Mouse (Mus musculus): Measurements from ENCODE around the gene H2-T3. TPM values are rescaled to one million over a fixed set of nuclear protein-coding genes. Genes with fewer than 3 reads are reported as not detected.
"Not testable (repeated sequence)": the region's sequence is repeated elsewhere in the genome, so short reads cannot be mapped to it uniquely, and the experiment has no call there.

Gene H2-T3
- polyA plus RNA-seq, 1 experiment from 2014 or later = not detected

GRCm38 (mm10) chr17:36192371-36192770 lies 2.3 kb upstream of the H2-T3 start:
- no peak overlapping the region for H3K27ac ChIP-seq (ENCODE audit: low read depth, low read length)
- WGBS = 72% methylated on average over 2 of the region's 2 CpGs
- ATAC-seq = no peak

GRCm38 (mm10) chr17:36189491-36190168 lies 457 bp downstream of the H2-T3 start:
- H3K4me2 ChIP-seq (ENCODE audit: low read length) = no peak overlapping the region
- H3K9me3 ChIP-seq (ENCODE audit: control insufficient read depth, low read length) = no peaks in the 10 kb centered on the region
- no peaks in the 10 kb centered on the region for H3K36me3 ChIP-seq (ENCODE audit: control insufficient read depth, insufficient read depth, low read length)
- no peak overlapping the region for H3K9ac ChIP-seq (ENCODE audit: low read depth, low read length)
- 36% methylated on average over 18 of the region's 18 CpGs for WGBS
- no peak for ATAC-seq
- H3K27me3 ChIP-seq (replicated peaks; ENCODE audit: control insufficient read depth, insufficient read depth, low read length) = peaks cover 9% of the 10 kb centered on the region
- no peaks in the 10 kb centered on the region for H3K4me1 ChIP-seq (ENCODE audit: control insufficient read depth, insufficient read depth, low read depth, low read length)
- H3K4me3 ChIP-seq (ENCODE audit: low read length) = no peak overlapping the region
- no peak overlapping the region for H3K27ac ChIP-seq (ENCODE audit: low read depth, low read length)

More at GRCm38 (mm10) chr17:36192371-36192770, 2.3 kb upstream of the H2-T3 start:
- H3K4me1 ChIP-seq (ENCODE audit: control insufficient read depth, insufficient read depth, low read depth, low read length) = no peaks in the 10 kb centered on the region
- H3K4me2 ChIP-seq (ENCODE audit: low read length) = no peak overlapping the region
- no peak overlapping the region for H3K4me3 ChIP-seq (ENCODE audit: low read length)
- peaks cover 11% of the 10 kb centered on the region for H3K27me3 ChIP-seq (replicated peaks; ENCODE audit: control insufficient read depth, insufficient read depth, low read length)
- no peaks in the 10 kb centered on the region for H3K36me3 ChIP-seq (ENCODE audit: control insufficient read depth, insufficient read depth, low read length)
- H3K9ac ChIP-seq (ENCODE audit: low read depth, low read length) = no peak overlapping the region
- H3K9me3 ChIP-seq (ENCODE audit: control insufficient read depth, low read length) = no peaks in the 10 kb centered on the region

GRCm38 (mm10) chr17:36187540-36187939 lies 2.5 kb downstream of the H2-T3 start:
- no peaks in the 10 kb centered on the region for H3K36me3 ChIP-seq (ENCODE audit: control insufficient read depth, insufficient read depth, low read length)
- peaks cover 8% of the 10 kb centered on the region for H3K27me3 ChIP-seq (replicated peaks; ENCODE audit: control insufficient read depth, insufficient read depth, low read length)
- no peak overlapping the region for H3K27ac ChIP-seq (ENCODE audit: low read depth, low read length)
- no peaks in the 10 kb centered on the region for H3K4me1 ChIP-seq (ENCODE audit: control insufficient read depth, insufficient read depth, low read depth, low read length)
- no peaks in the 10 kb centered on the region for H3K9me3 ChIP-seq (ENCODE audit: control insufficient read depth, low read length)
- no peak overlapping the region for H3K4me2 ChIP-seq (ENCODE audit: low read length)
- H3K4me3 ChIP-seq (ENCODE audit: low read length) = no peak overlapping the region
- 70% methylated on average over 3 of the region's 3 CpGs for WGBS
- no peak for ATAC-seq
- H3K9ac ChIP-seq (ENCODE audit: low read depth, low read length) = no peak overlapping the region

GRCm38 (mm10) chr17:36182212-36182611 lies 7.9 kb downstream of the H2-T3 start:
- peaks cover 11% of the 10 kb centered on the region for H3K27me3 ChIP-seq (replicated peaks; ENCODE audit: control insufficient read depth, insufficient read depth, low read length)
- H3K9ac ChIP-seq (ENCODE audit: low read depth, low read length) = no peak overlapping the region
- WGBS = 75% methylated on average over 12 of the region's 12 CpGs
- H3K36me3 ChIP-seq (ENCODE audit: control insufficient read depth, insufficient read depth, low read length) = no peaks in the 10 kb centered on the region
- no peaks in the 10 kb centered on the region for H3K9me3 ChIP-seq (ENCODE audit: control insufficient read depth, low read length)
- no peak overlapping the region for H3K4me2 ChIP-seq (ENCODE audit: low read length)
- ATAC-seq = no peak
- H3K27ac ChIP-seq (ENCODE audit: low read depth, low read length) = no peak overlapping the region
- no peaks in the 10 kb centered on the region for H3K4me1 ChIP-seq (ENCODE audit: control insufficient read depth, insufficient read depth, low read depth, low read length)
- H3K4me3 ChIP-seq (ENCODE audit: low read length) = no peak overlapping the region

- not testable (repeated sequence) for H3K9ac ChIP-seq (ENCODE audit: low read depth, low read length); H3K4me1 ChIP-seq (ENCODE audit: control insufficient read depth, insufficient read depth, low read depth, low read length); H3K36me3 ChIP-seq (ENCODE audit: control insufficient read depth, insufficient read depth, low read length); ATAC-seq; H3K27ac ChIP-seq (ENCODE audit: low read depth, low read length); H3K9me3 ChIP-seq (ENCODE audit: control insufficient read depth, low read length)
- Histone ChIP-seq H3K27me3 (replicated peaks; ENCODE audit: control insufficient read depth, insufficient read depth, low read length) (peaks cover 11% of the 10 kb centered on the region), H3K4me3 (ENCODE audit: low read length) (peak overlapping the region; percentile 38; the same call in 1 of the 2 replicates), H3K4me2 (ENCODE audit: low read length) (peak overlapping the region; percentile 61)
- 12% methylated on average over 10 of the region's 10 CpGs for WGBS
These were observed 10.6 kb downstream of the H2-T3 start for GRCm38 (mm10) chr17:36179446-36179845.

GRCm38 (mm10) chr17:36178938-36179337 lies 11.1 kb downstream of the H2-T3 start:
- H3K9ac ChIP-seq (ENCODE audit: low read depth, low read length); H3K4me1 ChIP-seq (ENCODE audit: control insufficient read depth, insufficient read depth, low read depth, low read length); H3K36me3 ChIP-seq (ENCODE audit: control insufficient read depth, insufficient read depth, low read length); H3K27ac ChIP-seq (ENCODE audit: low read depth, low read length); H3K9me3 ChIP-seq (ENCODE audit: control insufficient read depth, low read length): not testable (repeated sequence)
- Histone ChIP-seq H3K4me2 (ENCODE audit: low read length) (peak overlapping the region; percentile 61), H3K4me3 (ENCODE audit: low read length) (peak overlapping the region; percentile 38), H3K27me3 (replicated peaks; ENCODE audit: control insufficient read depth, insufficient read depth, low read length) (peaks cover 11% of the 10 kb centered on the region)
- 0 out of 2 replicates have a peak, but pooled peaks have one; percentile 17 for ATAC-seq
- WGBS = 0% methylated on average over 40 of the region's 40 CpGs

- no CpG with 5 or more reads among the region's 2 CpGs for WGBS
- H3K27me3 ChIP-seq (replicated peaks; ENCODE audit: control insufficient read depth, insufficient read depth, low read length); H3K9ac ChIP-seq (ENCODE audit: low read depth, low read length); H3K9me3 ChIP-seq (ENCODE audit: control insufficient read depth, low read length); H3K27ac ChIP-seq (ENCODE audit: low read depth, low read length); H3K36me3 ChIP-seq (ENCODE audit: control insufficient read depth, insufficient read depth, low read length); H3K4me3 ChIP-seq (ENCODE audit: low read length); H3K4me1 ChIP-seq (ENCODE audit: control insufficient read depth, insufficient read depth, low read depth, low read length); H3K4me2 ChIP-seq (ENCODE audit: low read length); ATAC-seq: not testable (repeated sequence)
These were observed 14.0 kb downstream of the H2-T3 start for GRCm38 (mm10) chr17:36176132-36176531.

GRCm38 (mm10) chr17:36170287-36170814 lies 19.7 kb downstream of the H2-T3 start:
- Histone ChIP-seq H3K9ac (ENCODE audit: low read depth, low read length) (no peak overlapping the region), H3K27ac (ENCODE audit: low read depth, low read length) (no peak overlapping the region), H3K9me3 (ENCODE audit: control insufficient read depth, low read length) (peaks cover 4% of the 10 kb centered on the region; the same call in 1 of the 2 replicates), H3K36me3 (ENCODE audit: control insufficient read depth, insufficient read depth, low read length) (no peaks in the 10 kb centered on the region), H3K27me3 (replicated peaks; ENCODE audit: control insufficient read depth, insufficient read depth, low read length) (peaks cover 36% of the 10 kb centered on the region), H3K4me1 (ENCODE audit: control insufficient read depth, insufficient read depth, low read depth, low read length) (no peaks in the 10 kb centered on the region), H3K4me2 (ENCODE audit: low read length) (no peak overlapping the region), H3K4me3 (ENCODE audit: low read length) (no peak overlapping the region)
- WGBS = 47% methylated on average over 1 of the region's 1 CpGs
- ATAC-seq = no peak

GRCm38 (mm10) chr17:36169753-36170152 lies 20.3 kb downstream of the H2-T3 start:
- Histone ChIP-seq H3K9me3 (ENCODE audit: control insufficient read depth, low read length) (peaks cover 4% of the 10 kb centered on the region; the same call in 1 of the 2 replicates), H3K4me2 (ENCODE audit: low read length) (no peak overlapping the region), H3K36me3 (ENCODE audit: control insufficient read depth, insufficient read depth, low read length) (no peaks in the 10 kb centered on the region), H3K27ac (ENCODE audit: low read depth, low read length) (no peak overlapping the region), H3K9ac (ENCODE audit: low read depth, low read length) (no peak overlapping the region), H3K27me3 (replicated peaks; ENCODE audit: control insufficient read depth, insufficient read depth, low read length) (peaks cover 41% of the 10 kb centered on the region), H3K4me3 (ENCODE audit: low read length) (no peak overlapping the region), H3K4me1 (ENCODE audit: control insufficient read depth, insufficient read depth, low read depth, low read length) (no peaks in the 10 kb centered on the region)
- ATAC-seq = no peak
